Mouse (Mus musculus): ENCODE measurements around the gene Vmn2r108. TPM values are rescaled to one million over a fixed set of nuclear protein-coding genes. Genes with fewer than 3 reads are reported as not detected.
"Not testable (repeated sequence)": the region's sequence is repeated elsewhere in the genome, so short reads cannot be mapped to it uniquely, and the experiment has no call there.

Gene Vmn2r108
- not detected for total RNA-seq (2021)
- long read RNA-seq, experiment 1, result 0 reads
- long read RNA-seq, experiment 2, result 0 reads

- DNase-seq (ENCODE audit: low spot score in 2 of 2), result no peak
Observed at GRCm38 (mm10) chr17:20481231-20481630, at the start of gene Vmn2r108. TSS of gene Vmn2r108 (minus strand) at chr17:20481331.

DNA sequence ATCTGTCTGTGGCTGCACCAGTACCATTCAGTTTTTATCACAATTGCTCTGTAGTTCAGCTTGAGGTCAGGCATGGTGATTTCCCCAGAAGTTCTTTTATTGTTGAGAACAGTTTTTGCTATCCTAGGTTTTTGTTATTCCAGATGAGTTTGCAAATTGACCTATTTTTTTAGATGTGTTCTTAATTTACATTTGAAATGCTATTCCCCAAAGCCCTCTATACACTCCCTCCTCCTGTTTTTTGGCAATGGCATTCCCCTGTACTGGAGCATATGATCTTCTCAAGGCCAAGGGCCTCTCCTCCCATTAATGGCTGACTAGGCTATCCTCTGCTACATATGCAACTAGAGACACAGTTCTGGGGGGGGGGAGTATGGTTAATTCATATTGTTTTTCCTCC, 27.1 kb upstream of the Vmn2r108 start:
- not testable (repeated sequence) for DNase-seq (ENCODE audit: low spot score in 2 of 2)

DNA sequence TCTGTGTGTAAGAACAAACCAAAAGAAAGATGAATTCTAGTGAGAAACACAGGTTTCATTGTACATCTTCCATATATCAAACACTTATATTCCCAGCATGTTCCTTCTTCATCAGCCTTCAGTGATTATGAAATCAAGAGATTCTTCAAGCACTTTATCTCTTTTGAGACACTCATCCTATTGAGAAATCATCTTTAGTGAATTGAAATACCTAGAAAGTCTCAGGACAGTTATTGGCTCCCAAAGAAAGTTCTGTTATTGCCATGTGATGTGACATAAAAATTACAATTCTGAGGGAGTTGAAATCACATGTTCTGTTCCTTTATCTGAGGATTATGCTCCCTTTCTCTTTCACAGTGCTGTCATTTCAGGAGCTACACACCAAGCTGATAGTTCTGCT, 16.7 kb upstream of the Vmn2r108 start, which contains the start of gene Vmn1r225:
Gene Vmn1r225, plus strand, starts transcription at position 301 of the 400 bp plus-strand sequence.
- DNase-seq (ENCODE audit: low spot score in 2 of 2), result no peak

DNA sequence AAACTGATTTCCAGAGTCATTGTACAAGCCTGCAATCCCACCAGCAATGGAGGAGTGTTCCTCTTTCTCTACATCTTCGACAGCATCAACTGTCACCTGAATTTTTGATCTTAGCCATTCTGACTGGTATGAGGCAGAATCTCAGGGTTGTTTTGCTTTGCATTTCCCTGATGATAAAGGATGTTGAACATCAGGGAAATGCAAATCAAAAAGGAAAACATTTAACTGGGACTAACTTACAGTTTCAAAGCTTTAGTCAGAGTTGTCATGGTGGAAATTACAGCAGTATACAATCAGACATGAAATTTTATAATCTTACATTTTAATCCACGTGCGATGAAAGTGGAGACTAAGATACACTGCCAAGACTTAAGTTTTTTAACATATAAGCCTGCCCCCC, 7.8 kb downstream of the Vmn2r108 start:
- no peak for DNase-seq (ENCODE audit: low spot score in 2 of 2)

- no peak for DNase-seq (ENCODE audit: low spot score in 2 of 2)
Observed at GRCm38 (mm10) chr17:20439263-20439662, 41.9 kb downstream of the Vmn2r108 start.

- DNase-seq (ENCODE audit: low spot score in 2 of 2), result no peak
Observed at GRCm38 (mm10) chr17:20413846-20414245, 67.3 kb downstream of the Vmn2r108 start, which contains the start of gene Vmn1r224. TSS of gene Vmn1r224 (plus strand) at chr17:20414146.

Other genes with a start within 250 kb of the Vmn2r108 start
- gene Vmn2r105, start 246.3 kb downstream of the Vmn2r108 start, total RNA-seq (2021), result not detected
- gene Vmn2r106, start 195.8 kb downstream of the Vmn2r108 start, total RNA-seq (2021), result not detected
- gene Vmn2r107, start 136.1 kb downstream of the Vmn2r108 start, total RNA-seq (2021), result not detected
- not detected for gene Vmn1r224, start 67.2 kb downstream of the Vmn2r108 start, total RNA-seq (2021)
- gene Vmn1r225, start 16.8 kb upstream of the Vmn2r108 start, total RNA-seq (2021), result not detected
- not detected for gene Vmn2r109, start 83.4 kb upstream of the Vmn2r108 start, total RNA-seq (2021)
- not detected for gene Vmn2r110, start 115.1 kb upstream of the Vmn2r108 start, total RNA-seq (2021)
- not detected for gene Fpr-rs3, start 143.5 kb upstream of the Vmn2r108 start, total RNA-seq (2021)
- gene Vmn1r226, start 201.5 kb upstream of the Vmn2r108 start, total RNA-seq (2021), result not detected
- gene Vmn1r227, start 248.5 kb upstream of the Vmn2r108 start, total RNA-seq (2021), result not detected

Data from adrenal gland, postnatal 4 days (tissue).